Mouse (Mus musculus): Measurements from ENCODE around the gene Rsph14.

DNA sequence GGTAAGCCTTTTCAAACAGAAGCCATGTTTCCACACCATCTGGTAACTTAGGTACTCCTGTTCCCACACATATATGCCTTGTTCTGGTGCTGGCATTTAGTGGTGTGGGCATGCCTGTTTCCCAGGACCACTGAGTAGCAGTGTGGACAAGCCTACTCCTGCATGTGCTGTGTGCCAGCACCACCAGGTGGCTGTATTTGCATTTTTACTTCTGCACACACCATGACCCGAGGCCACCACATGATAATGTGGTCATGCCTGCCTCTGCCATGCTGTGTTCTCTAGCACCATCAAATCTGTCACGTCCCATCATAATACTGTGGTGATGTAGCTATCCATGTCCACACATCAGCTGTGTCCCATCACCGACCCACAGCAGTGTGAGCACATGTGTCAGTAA, 93.1 kb downstream of the Rsph14 start:
- TF ChIP-seq CHD2 (IDR thresholded peaks at IDR 0.05; ENCODE audit: low read length): no peak
- no peak for TF ChIP-seq ZMIZ1 (IDR thresholded peaks at IDR 0.05; ENCODE audit: low read depth, low read length)
- no peak for TF ChIP-seq ZC3H11A (IDR thresholded peaks at IDR 0.05; ENCODE audit: low read depth, low read length)
- no peak for TF ChIP-seq JUND (IDR thresholded peaks at IDR 0.05; ENCODE audit: low read depth, low read length)
- TF ChIP-seq TCF12 (IDR thresholded peaks at IDR 0.05; ENCODE audit: low read depth, low read length): no peak
- TF ChIP-seq GABPA (IDR thresholded peaks at IDR 0.05; ENCODE audit: low read depth, low read length): no peak
- no peak for TF ChIP-seq GATA1 (IDR thresholded peaks at IDR 0.05; ENCODE audit: low read depth, low read length)
- no peak for TF ChIP-seq POLR2A (IDR thresholded peaks at IDR 0.05; ENCODE audit: control insufficient read depth in 1 of 2, insufficient read depth in 1 of 2, low read depth in 1 of 2, low read length in 2 of 2, poor library complexity in 1 of 2)
- no peak for TF ChIP-seq ZKSCAN1 (IDR thresholded peaks at IDR 0.05; ENCODE audit: low read depth, low read length)
